Mouse (Mus musculus) gastrocnemius, postnatal 36 days (tissue): ENCODE results near the gene Gm21836. TPM values are rescaled to one million over a fixed set of nuclear protein-coding genes. Genes with fewer than 3 reads are reported as not detected.
"Not testable (repeated sequence)": the region's sequence is repeated elsewhere in the genome, so short reads cannot be mapped to it uniquely, and the experiment has no call there.

Source experiments
- DNase-seq, 2 experiments: peaks; one replicate each; pipeline ENCODE4 v3.0.0; 2022
- intact Hi-C: fragments of 180-260 bp; cut with DNase I; formaldehyde crosslinking; loops from one replicate; pipeline ENCODE4 v1.15.1; 2025
- long read RNA-seq, 2 experiments: library from polyadenylated mRNA; stranded (forward); transcript quantifications; one replicate each; pipeline ENCODE4 v2.0.0; 2021
- total RNA-seq, 2 experiments: library from RNA; stranded (reverse); gene quantifications; 2 replicates each; pipeline ENCODE4 v1.2.3; 2021

Gene Gm21836
- total RNA-seq, result not detected
- long read RNA-seq, experiment 1, result 0 reads
- long read RNA-seq, experiment 2, result 0 reads

DNA sequence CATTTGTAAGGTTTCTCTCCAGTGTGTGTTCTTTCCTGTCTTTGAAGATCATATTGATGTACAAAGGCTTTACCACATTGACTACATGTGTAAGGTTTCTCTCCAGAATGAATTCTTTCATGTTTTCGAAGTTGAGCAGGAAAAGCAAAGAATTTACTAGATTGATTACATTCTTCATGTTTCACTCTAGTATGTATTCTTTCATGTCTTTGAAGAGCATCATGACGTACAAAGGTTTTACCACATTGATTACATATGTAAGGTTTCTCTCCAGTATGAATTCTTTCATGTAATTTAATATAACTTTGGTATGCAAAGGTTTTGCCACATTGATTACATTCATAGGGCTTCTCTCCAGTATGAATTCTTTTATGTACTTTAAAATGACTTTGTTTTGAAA, at the start of gene Gm21836:
Gene Gm21836, minus strand, starts transcription at position 101 of the 400 bp plus-strand sequence.
- DNase-seq, intact Hi-C loops: not testable (repeated sequence)

DNA sequence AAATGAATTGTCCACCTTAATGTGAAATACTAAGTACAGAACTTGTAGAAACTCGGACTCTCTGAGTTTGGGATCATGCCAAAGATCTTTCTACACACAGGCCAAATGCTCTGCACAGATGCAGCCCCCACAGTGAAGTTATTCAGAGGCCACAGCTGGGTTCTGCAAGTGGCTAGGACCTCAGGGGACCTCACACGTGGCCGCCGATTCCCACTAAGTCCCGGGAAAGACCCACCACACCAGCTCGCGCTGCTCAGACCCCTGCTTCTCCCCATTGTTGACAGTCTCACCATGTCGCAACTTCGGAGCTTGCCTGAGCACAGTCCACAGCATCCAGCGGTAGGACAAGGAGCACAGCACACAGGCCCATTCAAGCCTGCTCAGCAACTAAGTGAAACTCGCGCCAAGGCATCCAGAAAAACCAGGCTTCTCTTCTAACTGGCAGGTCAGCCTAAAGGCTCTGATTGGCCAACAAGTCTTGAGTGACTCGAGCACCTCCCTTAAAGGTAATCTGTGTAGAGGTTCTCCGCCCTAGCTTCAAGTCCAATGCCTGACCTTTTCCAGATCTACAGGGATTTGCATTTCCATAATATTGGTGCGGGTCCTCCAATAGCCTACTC, 13.1 kb downstream of the Gm21836 start:
- DNase-seq, intact Hi-C loops: not testable (repeated sequence)

DNA sequence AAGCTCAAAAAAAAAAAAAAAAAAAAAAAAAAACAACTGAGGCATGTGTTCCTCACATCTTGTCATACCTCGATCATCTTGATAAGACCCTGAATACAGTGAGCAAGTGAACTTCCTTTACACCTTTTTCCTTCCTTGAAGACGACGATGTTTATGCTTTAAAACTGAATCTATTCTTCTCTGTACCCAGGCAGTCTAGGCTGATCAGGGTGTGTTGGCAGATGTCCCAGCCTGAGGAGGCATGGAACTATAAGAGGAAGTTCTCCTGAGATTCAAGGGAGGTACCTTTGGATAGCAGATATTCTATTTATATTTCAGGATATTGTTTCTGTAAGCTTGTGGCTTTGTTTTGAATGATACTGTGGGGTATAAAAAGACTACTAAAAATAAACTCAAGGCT, 15.5 kb downstream of the Gm21836 start:
- intact Hi-C loops, result loop anchor here (1.0 kb wide), 1 partner anchor 30 kb away; no protein-coding TSS in a partner anchor
- peak in 1 of 2 experiments; percentile 18 for DNase-seq

DNA sequence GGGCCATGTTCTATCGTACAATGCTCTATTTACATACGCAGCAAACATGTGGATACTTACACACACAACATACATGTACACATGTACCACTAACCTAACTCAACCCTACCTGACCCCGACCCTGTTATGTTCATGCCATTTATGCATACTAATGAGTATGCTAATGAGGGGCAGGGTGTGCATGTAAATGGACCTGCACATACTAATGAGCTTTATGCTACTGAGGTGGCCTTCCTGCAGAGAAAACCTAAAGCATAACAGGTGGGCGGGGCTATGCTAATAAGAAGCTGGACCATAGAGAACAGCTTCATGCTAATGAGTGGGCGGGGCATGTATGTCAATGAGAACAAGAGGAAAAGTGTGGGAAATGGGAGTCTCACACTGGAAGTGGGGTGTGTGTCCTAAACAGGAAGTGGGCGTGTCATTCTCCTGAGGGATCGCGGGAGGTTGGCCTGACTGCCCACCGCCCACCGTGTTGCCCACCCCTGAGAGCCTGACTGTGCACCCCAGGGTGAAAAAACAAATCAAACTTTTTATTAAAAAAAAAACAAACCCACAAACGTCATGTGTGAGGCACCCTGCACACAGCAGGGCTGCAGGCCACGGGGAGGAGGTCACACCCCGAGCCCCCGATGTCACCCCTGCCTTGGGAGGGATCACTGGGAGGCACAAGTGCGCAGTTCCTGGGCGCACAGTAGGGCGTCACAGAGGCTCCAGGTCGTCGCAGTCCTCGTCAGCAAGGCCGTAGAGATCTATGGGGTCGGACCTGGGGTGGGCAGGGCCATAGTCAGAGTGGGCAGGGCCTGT, 17.3 kb downstream of the Gm21836 start, which contains the start of gene Ppp2r3d:
Gene Ppp2r3d, minus strand, starts transcription at position 803 of the 807 bp plus-strand sequence.
- no peak for DNase-seq
- intact Hi-C loops, result loop anchor here (1.0 kb wide), 1 partner anchor 34 kb away; no protein-coding TSS in a partner anchor

DNA sequence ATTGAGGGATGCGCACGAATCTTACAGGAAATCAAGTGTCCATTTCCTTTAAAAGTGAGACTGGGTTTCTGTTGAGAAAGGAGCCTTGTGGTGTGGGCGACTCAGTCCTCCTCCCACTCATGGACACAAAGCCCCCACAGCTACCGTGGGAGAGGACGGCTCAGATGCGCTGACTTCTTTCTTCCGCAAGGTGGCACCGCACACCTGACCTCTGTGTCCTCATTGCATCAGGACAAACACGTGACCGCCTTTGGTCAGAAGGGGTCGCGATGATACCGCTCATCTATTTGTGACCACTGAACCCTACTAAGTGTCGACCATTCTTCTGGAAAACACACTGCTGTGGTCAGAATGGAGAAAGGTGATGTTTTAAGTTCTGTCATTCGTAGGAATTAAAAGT, 17.9 kb downstream of the Gm21836 start:
- intact Hi-C loops, result loop anchor here (1.0 kb wide), 1 partner anchor 33 kb away; no protein-coding TSS in a partner anchor
- no peak for DNase-seq

DNA sequence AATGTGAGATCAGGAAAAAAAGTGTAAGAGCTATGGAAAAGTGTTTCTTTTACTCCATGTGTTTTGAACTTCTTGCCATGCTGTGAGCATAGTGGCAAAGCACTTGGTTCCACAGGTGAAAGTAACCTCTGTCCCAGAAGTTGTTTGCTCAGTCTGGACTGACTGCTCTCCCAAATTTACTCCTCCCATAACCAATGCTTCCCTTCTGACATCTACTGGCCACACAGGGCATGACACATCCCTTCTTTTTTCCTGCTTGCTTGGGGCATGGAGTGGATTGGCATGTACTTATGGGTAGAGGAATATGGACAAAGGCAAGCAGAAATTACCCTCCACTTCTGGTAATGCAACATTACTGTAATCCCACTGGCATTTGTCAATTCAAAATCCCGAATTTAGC, 37.0 kb downstream of the Gm21836 start:
- DNase-seq, result peak in 1 of 2 experiments; percentile 9
- intact Hi-C loops, result no loop called here

Other genes starting within 250 kb of the Gm21836 start
- gene 2010315B03Rik, start 181.1 kb downstream of the Gm21836 start, total RNA-seq, result 10 to 100 TPM in 1 of 2 experiments, 1 to 10 TPM in 1; 7.5 to 10.6 TPM
- gene Ppp2r3d, start 16.9 kb downstream of the Gm21836 start, total RNA-seq, result 10 to 100 TPM; 29.3 to 31.5 TPM